Mouse (Mus musculus) layer of hippocampus, postnatal 36 days (tissue): ENCODE measurements around the gene Ctcfl. TPM values are rescaled to one million over a fixed set of nuclear protein-coding genes. Genes with fewer than 3 reads are reported as not detected.
A peak's percentile ranks its signal among the peaks of the same experiment; 100 is the strongest.

Source experiments
- DNase-seq, 2 experiments: peaks; one replicate each; pipeline ENCODE4 v3.0.0; 2022
- total RNA-seq, 2 experiments: library from RNA; stranded (reverse); gene quantifications; 2 replicates each; pipeline ENCODE4 v1.2.3; 2021

The Ctcfl gene
- total RNA-seq = not detected

DNA sequence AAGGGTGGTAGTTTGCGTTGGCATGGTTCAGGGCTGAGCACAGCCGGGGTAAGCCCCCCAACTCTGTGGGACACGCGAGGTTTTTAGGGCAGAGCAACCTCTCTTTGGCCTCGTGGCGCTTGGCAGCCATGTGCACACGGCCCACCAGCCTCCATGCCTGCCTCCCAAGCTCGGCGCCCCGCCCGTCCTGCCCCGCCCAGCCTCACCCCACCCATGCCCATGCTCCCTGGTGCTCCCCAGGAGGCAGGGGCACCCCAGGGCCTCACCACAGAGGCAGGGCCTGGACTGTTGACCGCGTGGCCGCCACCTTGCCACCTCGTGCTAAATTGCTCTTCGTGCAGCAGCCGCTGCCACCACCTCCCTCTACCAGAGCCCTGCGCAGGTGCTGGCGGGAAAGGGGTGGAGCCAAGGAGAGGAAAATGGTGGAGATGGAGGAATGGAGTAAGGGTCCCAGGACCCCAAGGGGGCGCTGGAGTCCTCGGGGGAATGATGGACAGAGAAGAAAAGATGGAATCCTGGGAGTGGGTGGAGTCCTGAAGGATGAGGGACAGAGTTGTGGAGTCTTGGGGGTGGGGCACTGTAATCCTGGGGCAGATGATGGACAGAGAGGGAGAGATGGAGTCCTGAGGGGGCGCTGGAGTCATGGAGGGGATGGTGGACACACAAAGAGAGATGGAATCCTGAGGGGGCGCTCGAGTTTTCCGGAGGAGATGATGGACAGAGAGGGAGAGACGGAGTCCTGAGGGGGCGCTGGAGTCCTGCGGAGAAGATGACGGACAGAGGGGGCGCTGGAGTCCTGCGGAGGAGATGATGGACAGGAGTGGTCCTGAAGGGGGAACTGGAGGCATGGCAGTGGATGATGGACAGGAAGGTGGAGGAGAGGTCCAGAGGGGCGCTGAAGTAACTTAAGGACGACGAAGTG lies at the start of gene Ctcfl:
Ctcfl (minus strand) TSS at position 503 of the 922 bp plus-strand sequence.
- no peak for DNase-seq

GRCm38 (mm10) chr2:173168411-173168851 lies 49.1 kb upstream of the Ctcfl start:
- DNase-seq = peak in 1 of 2 experiments; percentile 19

DNA sequence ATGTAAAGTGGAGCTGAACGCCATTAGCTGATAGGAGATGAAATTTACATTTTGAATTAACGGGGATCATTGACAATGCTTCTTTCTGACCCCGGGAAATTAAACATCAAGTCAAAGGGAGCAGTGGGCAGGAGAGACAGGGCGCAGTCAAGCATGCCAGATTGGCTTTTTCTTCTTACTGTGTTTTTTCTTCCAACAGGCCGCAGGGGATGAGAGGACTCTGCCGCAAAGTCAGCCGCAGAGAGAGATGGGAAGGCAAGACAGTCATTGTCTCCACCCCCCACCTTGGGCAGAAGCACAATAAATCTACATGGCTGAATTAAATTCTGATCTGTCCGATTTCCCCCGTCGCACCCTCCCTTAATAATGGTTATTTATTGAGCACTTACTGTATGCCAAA lies 46.0 kb upstream of the Ctcfl start:
- DNase-seq = no peak

DNA sequence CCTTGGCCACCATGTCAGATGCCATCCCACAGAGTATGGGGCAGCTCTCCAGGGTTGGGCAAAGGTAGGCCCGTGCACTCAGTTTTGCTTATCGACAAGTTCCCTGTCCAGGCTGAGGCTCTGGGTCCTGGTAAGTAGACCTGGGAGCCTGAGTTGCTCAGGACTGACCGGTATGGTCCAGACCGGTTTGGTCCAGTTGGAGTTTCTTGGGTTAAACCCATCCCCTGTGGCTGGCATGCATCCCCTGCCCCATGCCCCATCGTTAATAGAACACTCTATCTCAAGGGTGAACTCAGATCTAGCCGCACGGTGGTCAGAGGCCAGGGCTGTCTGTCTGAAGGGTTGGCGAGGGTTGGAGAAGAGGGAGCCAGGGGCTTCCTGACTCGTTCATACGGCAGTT lies 45.6 kb upstream of the Ctcfl start:
- no peak for DNase-seq

- no peak for DNase-seq
Measured at GRCm38 (mm10) chr2:173164358-173164757, 45.0 kb upstream of the Ctcfl start.

- no peak for DNase-seq
Measured at GRCm38 (mm10) chr2:173163380-173163779, 44.1 kb upstream of the Ctcfl start.

- peak in 1 of 2 experiments; percentile 14 for DNase-seq
Measured at GRCm38 (mm10) chr2:173159354-173160311, 40.3 kb upstream of the Ctcfl start.

- DNase-seq = no peak
Measured at GRCm38 (mm10) chr2:173158390-173159055, 39.2 kb upstream of the Ctcfl start.

GRCm38 (mm10) chr2:173157871-173158270 lies 38.5 kb upstream of the Ctcfl start:
- no peak for DNase-seq

DNA sequence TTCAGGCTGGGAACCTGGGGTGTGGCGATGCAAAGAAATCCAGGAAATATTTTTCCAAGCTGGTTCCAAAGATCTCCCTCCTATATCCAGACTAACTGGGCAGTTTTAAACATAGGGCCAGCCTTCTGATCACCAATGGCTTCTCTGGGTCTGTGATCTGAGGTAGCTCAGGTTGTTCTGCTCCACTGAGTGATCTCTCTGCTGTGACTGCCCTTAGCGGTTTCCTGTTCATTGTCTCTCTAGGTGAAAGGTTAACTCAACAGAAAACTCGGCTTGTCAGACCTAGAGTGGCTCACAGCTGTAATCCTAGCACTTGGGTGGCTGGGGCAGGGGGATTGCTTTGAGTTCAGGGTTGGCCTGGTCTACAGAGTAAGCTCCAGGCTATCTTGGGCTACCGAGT lies 38.1 kb upstream of the Ctcfl start:
- no peak for DNase-seq

GRCm38 (mm10) chr2:173156923-173157322 lies 37.6 kb upstream of the Ctcfl start:
- DNase-seq = no peak

GRCm38 (mm10) chr2:173155907-173156306 lies 36.6 kb upstream of the Ctcfl start:
- no peak for DNase-seq

DNA sequence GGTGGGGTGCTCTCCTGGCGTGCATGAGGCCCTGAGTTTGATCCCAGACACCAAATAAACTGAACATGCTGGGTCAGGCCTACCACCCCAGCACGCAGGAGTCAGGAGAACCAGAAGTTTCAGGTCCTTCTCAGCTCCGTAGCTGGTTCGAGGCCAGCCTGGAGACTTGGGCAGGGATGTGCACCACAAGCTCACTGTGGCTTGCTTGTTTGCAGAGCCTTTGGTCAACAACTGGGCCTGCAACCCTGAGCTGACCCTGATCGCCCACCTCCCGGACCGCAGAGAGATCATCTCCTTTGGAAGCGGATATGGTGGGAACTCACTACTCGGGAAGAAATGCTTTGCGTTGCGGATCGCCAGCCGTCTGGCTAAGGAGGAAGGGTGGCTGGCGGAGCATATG lies 35.6 kb upstream of the Ctcfl start:
- DNase-seq = no peak

- no peak for DNase-seq
Measured at GRCm38 (mm10) chr2:173154513-173154912, 35.2 kb upstream of the Ctcfl start.

DNA sequence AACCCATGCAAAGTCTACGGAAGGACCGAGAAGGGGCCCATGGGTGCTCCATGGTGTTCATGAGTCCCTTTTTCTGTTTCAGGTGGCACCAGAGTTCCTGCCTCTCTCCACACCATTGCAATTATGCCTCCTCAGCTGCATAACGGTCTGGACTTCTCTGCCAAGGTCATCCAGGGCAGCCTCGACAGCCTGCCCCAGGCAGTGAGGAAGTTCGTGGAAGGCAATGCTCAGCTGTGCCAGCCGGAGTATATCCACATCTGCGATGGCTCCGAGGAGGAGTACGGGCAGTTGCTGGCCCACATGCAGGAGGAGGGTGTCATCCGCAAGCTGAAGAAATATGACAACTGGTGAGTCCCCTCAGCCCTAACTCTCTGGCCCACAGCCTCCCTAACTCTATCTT lies 33.9 kb upstream of the Ctcfl start:
- no peak for DNase-seq

DNA sequence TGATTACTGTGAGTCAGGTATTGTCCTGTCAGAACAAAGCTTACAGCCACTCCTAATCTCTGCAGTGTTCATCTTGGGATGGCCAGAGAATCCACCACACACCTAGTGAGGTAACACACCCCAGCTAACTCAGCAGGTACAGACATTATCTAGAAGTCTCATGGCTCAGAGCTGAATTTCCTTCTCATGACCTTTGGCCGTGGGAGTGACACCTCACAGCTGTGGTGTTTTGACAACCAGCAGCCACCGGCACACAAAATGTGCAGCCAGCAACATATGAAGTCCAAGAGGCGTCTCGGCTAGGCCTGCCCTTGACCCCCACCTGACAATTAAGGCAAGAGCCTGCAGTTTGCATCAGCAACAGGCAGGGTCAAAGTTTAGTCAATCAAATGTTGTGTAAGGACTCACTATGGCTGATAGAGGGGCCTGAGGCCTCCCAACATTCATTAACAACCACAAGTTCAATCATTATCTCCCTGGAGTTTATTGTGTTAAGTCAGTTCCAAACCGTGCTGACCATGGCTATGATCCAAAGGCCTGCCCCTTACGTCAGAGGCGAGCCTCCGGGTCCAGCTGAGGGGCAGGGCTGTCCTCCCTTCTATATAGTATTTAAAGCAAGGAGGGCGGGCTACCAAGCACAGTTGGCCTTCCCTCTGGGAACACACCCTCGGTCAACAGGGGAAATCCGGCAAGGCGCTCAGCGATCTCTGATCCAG lies 33.3 kb upstream of the Ctcfl start, which contains the start of gene Pck1:
Pck1 (plus strand) TSS at position 613 of the 716 bp plus-strand sequence.
- no peak for DNase-seq

DNA sequence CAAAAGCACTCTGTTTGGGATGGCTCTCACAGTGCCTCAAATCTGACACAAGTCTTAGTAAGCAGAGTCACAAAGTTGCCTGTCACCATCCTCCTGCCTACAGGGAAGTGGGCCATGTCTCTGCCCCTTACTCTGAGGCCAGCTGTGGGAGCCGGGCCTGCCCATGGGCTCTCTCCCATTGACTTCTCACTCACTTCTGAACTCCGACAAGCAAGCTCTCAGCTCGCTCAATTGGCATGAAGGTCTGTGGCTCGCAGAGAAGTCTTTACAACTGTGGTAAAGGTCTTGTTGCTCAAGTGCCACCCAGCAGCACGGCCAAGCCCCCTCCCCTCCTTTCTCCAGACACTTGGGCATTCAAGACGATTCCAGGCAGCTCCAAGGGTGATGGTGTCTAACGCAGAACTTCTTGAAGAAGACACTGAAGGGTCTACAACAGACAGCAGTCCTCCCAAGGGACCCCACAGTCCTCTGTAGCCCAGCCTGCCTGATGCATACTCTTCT lies 32.5 kb upstream of the Ctcfl start:
- DNase-seq = no peak

DNA sequence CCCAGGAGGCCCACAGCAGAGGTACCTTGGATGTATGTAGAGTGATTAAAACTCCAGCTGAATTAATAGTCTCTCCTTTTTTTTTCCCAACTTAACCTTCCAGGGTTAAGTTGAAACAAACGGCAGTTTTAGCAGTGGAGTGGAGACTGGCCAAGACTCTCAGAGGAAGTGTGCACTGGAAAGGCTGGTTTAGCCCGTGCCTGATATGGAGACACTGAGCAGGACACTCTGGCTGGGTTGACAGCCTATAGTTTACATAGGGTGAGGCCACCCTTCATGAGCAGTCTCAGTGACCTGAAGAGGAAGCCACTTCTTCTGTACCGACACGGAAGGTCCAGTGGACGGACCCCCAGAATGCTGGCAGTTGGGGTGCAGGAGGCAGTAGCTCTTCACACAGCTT lies 32.0 kb upstream of the Ctcfl start:
- DNase-seq = no peak

DNA sequence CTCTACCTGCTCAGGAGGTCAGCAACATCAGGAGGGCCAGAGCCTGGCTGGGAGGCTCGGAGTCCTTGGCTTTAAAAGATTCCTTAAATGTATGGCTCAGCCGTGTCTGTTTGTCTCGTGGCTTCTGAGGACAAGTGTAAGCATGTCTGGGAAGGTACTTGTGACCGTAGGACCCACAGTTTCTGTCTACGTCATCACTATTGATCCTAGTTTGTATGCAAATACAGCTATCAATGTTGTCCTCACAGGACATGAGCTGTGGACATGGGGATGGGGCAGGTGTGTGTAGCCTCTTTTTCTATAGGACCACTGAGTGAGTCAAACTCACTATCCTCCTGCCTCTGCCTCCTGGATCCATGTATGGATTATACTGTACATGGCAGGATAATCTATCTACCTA lies 28.7 kb upstream of the Ctcfl start:
- no peak for DNase-seq

GRCm38 (mm10) chr2:173146728-173147127 lies 27.4 kb upstream of the Ctcfl start:
- no peak for DNase-seq

DNA sequence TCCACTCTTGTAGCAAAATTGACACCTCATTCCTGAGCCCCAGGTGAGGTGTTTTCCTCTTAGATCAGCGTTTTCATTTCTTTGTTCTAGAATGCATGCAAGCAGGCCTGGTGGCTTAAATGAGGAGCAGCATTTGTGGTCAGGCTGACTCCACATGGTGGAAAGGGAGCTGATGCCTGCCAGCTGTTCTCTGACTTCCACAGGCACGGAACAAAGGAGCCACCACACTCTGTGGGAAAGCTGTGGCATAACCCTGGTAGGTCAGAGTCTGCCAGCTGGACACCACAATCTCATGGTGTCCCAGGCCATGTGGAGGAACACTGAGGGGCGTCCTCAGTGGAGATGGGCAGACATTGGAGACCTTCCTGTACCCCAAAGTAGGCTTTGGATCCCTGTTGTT lies 26.5 kb upstream of the Ctcfl start:
- DNase-seq = no peak

- DNase-seq = peak; percentile 56 to 58
Measured at GRCm38 (mm10) chr2:173143611-173144010, 24.3 kb upstream of the Ctcfl start.
